Mouse (Mus musculus) stomach, postnatal 0 days (tissue): ENCODE data around the gene Rgs9bp. TPM values are rescaled to one million over a fixed set of nuclear protein-coding genes. Genes with fewer than 3 reads are reported as not detected.
"Not testable (repeated sequence)": the region's sequence is repeated elsewhere in the genome, so short reads cannot be mapped to it uniquely, and the experiment has no call there.

Experiments used
- ATAC-seq: fragments of 200-750 bp; cut with Nextera tagmentation; 2 replicates; pipeline ENCODE4 v1.8.0; 2017; ENCODE audit not compliant: low FRiP score, low TSS enrichment
- DNase-seq: peaks from one replicate; pipeline ENCODE4 v3.0.0-alpha.2; 2016; ENCODE audit warnings: low spot score
- H3K27ac ChIP-seq: fragments of 300-500 bp; sonication (generic); replicated peaks from 2 replicates; pipeline ENCODE4 v1.5.1; 2014; ENCODE audit warnings: mild to moderate bottlenecking, control low read depth
- H3K27me3 ChIP-seq: fragments of 300-500 bp; sonication (generic); 2 replicates; pipeline ENCODE4 v1.6.1; 2014; ENCODE audit warnings: low read length; ENCODE audit not compliant: control insufficient read depth, insufficient read depth
- H3K36me3 ChIP-seq: fragments of 300-500 bp; sonication (generic); 2 replicates; pipeline ENCODE4 v1.6.1; 2014; ENCODE audit warnings: low read length, mixed read lengths; ENCODE audit not compliant: control insufficient read depth, insufficient read depth
- H3K4me1 ChIP-seq: fragments of 300-500 bp; sonication (generic); replicated peaks from 2 replicates; pipeline ENCODE4 v1.6.1; 2014; ENCODE audit warnings: antibody characterized with exemption; ENCODE audit not compliant: control insufficient read depth, insufficient read depth
- H3K4me2 ChIP-seq: fragments of 300-500 bp; sonication (generic); replicated peaks from 2 replicates; pipeline ENCODE4 v1.6.1; 2014; ENCODE audit warnings: low read depth, mild to moderate bottlenecking, control low read depth, moderate library complexity
- H3K4me3 ChIP-seq: fragments of 300-500 bp; sonication (generic); 2 replicates; pipeline ENCODE4 v1.5.1; 2014; ENCODE audit warnings: low read depth, low read length, control low read depth
- H3K9ac ChIP-seq: fragments of 300-500 bp; sonication (generic); 2 replicates; pipeline ENCODE4 v1.6.1; 2014; ENCODE audit warnings: mild to moderate bottlenecking, low read length, control low read depth, mixed read lengths
- H3K9me3 ChIP-seq: fragments of 300-500 bp; sonication (generic); 2 replicates; pipeline ENCODE4 v1.6.1; 2016; ENCODE audit warnings: low read length; ENCODE audit not compliant: control insufficient read depth
- CTCF ChIP-seq: IDR thresholded peaks from 2 replicates; pipeline ENCODE4 v1.5.1; 2016; ENCODE audit warnings: antibody characterized with exemption, low read depth, mild to moderate bottlenecking, moderate library complexity
- EP300 ChIP-seq: optimal IDR thresholded peaks from 2 replicates; pipeline ENCODE3; 2016; ENCODE audit warnings: antibody characterized with exemption
- WGBS: fragments of 180-500 bp; shearing (Covaris S2); extraction: QIAGEN DNeasy Blood & Tissue Kit; methylation state at CpG from one replicate; pipeline ENCODE4 v1.1.7; 2014; 5-methylcytosine and 5-hydroxymethylcytosine counted together
- polyA plus RNA-seq: library from polyadenylated mRNA; unstranded; fragments of >200 nt; fragmentation: Nextera tagmentation; extraction: Ambion mirVana; gene quantifications from 2 replicates; pipeline ENCODE4 v1.2.1, GENCODE M21; 2015

The Rgs9bp gene
- polyA plus RNA-seq, 1 experiment from 2014 or later = 0.28 TPM

GRCm38 (mm10) chr7:35535750-35536512 lies 49.5 kb downstream of the Rgs9bp start:
- ATAC-seq (no peak), DNase-seq (no peak)
- WGBS = 36% methylated on average over 12 of the region's 12 CpGs
- no peak for TF ChIP-seq EP300
- no peak for TF ChIP-seq CTCF
- Histone ChIP-seq H3K27ac (no peak overlapping the region), H3K4me1 (no peaks in the 10 kb centered on the region), H3K4me3 (no peak overlapping the region), H3K9ac (no peak overlapping the region), H3K36me3 (no peaks in the 10 kb centered on the region), H3K4me2 (no peak overlapping the region), H3K27me3 (no peaks in the 10 kb centered on the region), H3K9me3 (no peaks in the 10 kb centered on the region)

- WGBS = 56% methylated on average over 1 of the region's 1 CpGs
Measured at GRCm38 (mm10) chr7:35530544-35530943, 54.8 kb downstream of the Rgs9bp start.

GRCm38 (mm10) chr7:35530026-35530425 lies 55.4 kb downstream of the Rgs9bp start:
- H3K9me3 ChIP-seq = no peaks in the 10 kb centered on the region
- DNase-seq = no peak
- WGBS = 84% methylated on average over 3 of the region's 3 CpGs
- no peak overlapping the region for H3K9ac ChIP-seq
- H3K27ac ChIP-seq = no peak overlapping the region
- TF ChIP-seq CTCF = no peak
- no peak for TF ChIP-seq EP300
- H3K4me2 ChIP-seq = no peak overlapping the region
- no peaks in the 10 kb centered on the region for H3K36me3 ChIP-seq
- H3K27me3 ChIP-seq = no peaks in the 10 kb centered on the region
- no peaks in the 10 kb centered on the region for H3K4me1 ChIP-seq
- H3K4me3 ChIP-seq = no peak overlapping the region
- no peak for ATAC-seq

More at GRCm38 (mm10) chr7:35530544-35530943, 54.8 kb downstream of the Rgs9bp start:
- H3K4me3 ChIP-seq, DNase-seq, ATAC-seq, H3K4me2 ChIP-seq, H3K36me3 ChIP-seq, H3K4me1 ChIP-seq, H3K27me3 ChIP-seq, H3K9ac ChIP-seq, H3K27ac ChIP-seq, H3K9me3 ChIP-seq: not testable (repeated sequence)

Other genes with a start within 250 kb of the Rgs9bp start
- 8.8 and 9.3 TPM in 2 replicates for gene Faap24, start 188.7 kb downstream of the Rgs9bp start, polyA plus RNA-seq
- gene Cep89, start 188.5 kb downstream of the Rgs9bp start, polyA plus RNA-seq = 11.7 and 12.3 TPM in 2 replicates
- 0.13 and 0.30 TPM in 2 replicates for gene Slc7a9, start 136.8 kb downstream of the Rgs9bp start, polyA plus RNA-seq
- gene Tdrd12, start 47.8 kb downstream of the Rgs9bp start, polyA plus RNA-seq = 0.19 and 0.47 TPM in 2 replicates
- 60.8 and 68.9 TPM in 2 replicates for gene Nudt19, start 29.3 kb downstream of the Rgs9bp start, polyA plus RNA-seq
- 17.0 and 17.3 TPM in 2 replicates for gene Ankrd27, start 662 bp upstream of the Rgs9bp start, polyA plus RNA-seq
- 190 and 196 TPM in 2 replicates for gene Pdcd5, start 61.9 kb upstream of the Rgs9bp start, polyA plus RNA-seq
- gene Dpy19l3, start 168.9 kb upstream of the Rgs9bp start, polyA plus RNA-seq = 7.9 and 9.0 TPM in 2 replicates
- 6.8 and 7.5 TPM in 2 replicates for gene Zfp507, start 217.4 kb upstream of the Rgs9bp start, polyA plus RNA-seq